Mouse (Mus musculus): ENCODE measurements around the gene Kank1. TPM values are rescaled to one million over a fixed set of nuclear protein-coding genes. Genes with fewer than 3 reads are reported as not detected.

Gene Kank1
- total RNA-seq, 1 experiment from 2014 or later: 21.7 TPM

- peak; percentile 80 for DNase-seq
These were observed 169.9 kb downstream of the Kank1 start for GRCm38 (mm10) chr19:25406481-25407184.

GRCm38 (mm10) chr19:25407185-25407886 is 170.6 kb downstream of the Kank1 start:
- no peak for DNase-seq

- DNase-seq: no peak
These were observed 171.1 kb downstream of the Kank1 start for GRCm38 (mm10) chr19:25407887-25408236.

- no peak for DNase-seq
These were observed 172.5 kb downstream of the Kank1 start for GRCm38 (mm10) chr19:25409239-25409638.

GRCm38 (mm10) chr19:25411353-25411752 is 174.6 kb downstream of the Kank1 start:
- DNase-seq: peak; percentile 24

- no peak for DNase-seq
These were observed 178.7 kb downstream of the Kank1 start for GRCm38 (mm10) chr19:25415448-25415847.

GRCm38 (mm10) chr19:25417671-25418070 is 180.9 kb downstream of the Kank1 start:
- DNase-seq: no peak

GRCm38 (mm10) chr19:25419983-25420382 is 183.2 kb downstream of the Kank1 start:
- DNase-seq: no peak

- DNase-seq: no peak
These were observed 185.3 kb downstream of the Kank1 start for GRCm38 (mm10) chr19:25422096-25422495.

- no peak for DNase-seq
These were observed 186.6 kb downstream of the Kank1 start for GRCm38 (mm10) chr19:25423371-25423770.

GRCm38 (mm10) chr19:25426431-25426830 is 189.7 kb downstream of the Kank1 start:
- DNase-seq: no peak

- DNase-seq: no peak
These were observed 191.1 kb downstream of the Kank1 start for GRCm38 (mm10) chr19:25427886-25428285.

GRCm38 (mm10) chr19:25428338-25428962 is 191.7 kb downstream of the Kank1 start:
- DNase-seq: peak; percentile 33

- DNase-seq: no peak
These were observed 194.7 kb downstream of the Kank1 start for GRCm38 (mm10) chr19:25431431-25431830.

GRCm38 (mm10) chr19:25431909-25432308 is 195.1 kb downstream of the Kank1 start:
- no peak for DNase-seq

- DNase-seq: no peak
These were observed 196.5 kb downstream of the Kank1 start for GRCm38 (mm10) chr19:25433169-25433690.

GRCm38 (mm10) chr19:25434345-25434744 is 197.6 kb downstream of the Kank1 start:
- no peak for DNase-seq

GRCm38 (mm10) chr19:25434795-25435194 is 198.0 kb downstream of the Kank1 start:
- DNase-seq: no peak

GRCm38 (mm10) chr19:25435412-25435811 is 198.6 kb downstream of the Kank1 start:
- no peak for DNase-seq

GRCm38 (mm10) chr19:25436175-25436574 is 199.4 kb downstream of the Kank1 start:
- DNase-seq: no peak

GRCm38 (mm10) chr19:25436789-25437650 is 200.2 kb downstream of the Kank1 start:
- no peak for DNase-seq

GRCm38 (mm10) chr19:25438246-25438645 is 201.5 kb downstream of the Kank1 start:
- DNase-seq: no peak
